8 mouse cellular contexts compared by ENCODE assay signal in the genomic region with DNA sequence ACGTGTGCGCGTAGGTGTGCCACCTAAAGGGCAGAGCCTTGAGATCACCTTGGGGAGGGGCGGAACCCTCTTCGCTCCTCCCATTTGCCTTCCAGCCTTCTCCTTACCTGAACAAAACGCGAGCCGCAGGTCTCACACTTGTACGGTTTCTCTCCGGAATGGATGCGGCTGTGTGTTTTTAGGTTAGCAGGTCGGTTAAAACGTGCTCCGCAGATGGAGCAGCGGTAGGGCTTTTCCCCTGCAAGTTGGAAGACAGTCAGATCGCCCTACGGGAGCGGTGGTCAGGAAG. TPM values are rescaled to one million over a fixed set of nuclear protein-coding genes. Genes with fewer than 3 reads are reported as not detected.
DNase-seq lines count a peak whose midpoint lies in the region; ATAC-seq and TF ChIP-seq lines count a peak whose summit lies in the region.

No protein-coding gene starts in this region.

- WGBS in lung, embryonic 14.5 days, result 8% methylated on average over 18 of the region's 18 CpGs
- 7% methylated on average over 18 of the region's 18 CpGs for WGBS in hindbrain, embryonic 10.5 days
- WGBS in liver, embryonic 13.5 days (ENCODE audit: insufficient replicate concordance), result 28% methylated on average over 18 of the region's 18 CpGs
- whole genome bisulfite sequencing in stomach, embryonic 15.5 days, result 17% methylated on average over 18 of the region's 18 CpGs

- H3K27me3 ChIP-seq in lung, embryonic 14.5 days (ENCODE audit: insufficient read depth, low read length), result peaks cover 48% of the 10 kb centered on the region
- H3K27me3 ChIP-seq in hindbrain, embryonic 10.5 days (ENCODE audit: insufficient read depth, poor library complexity, severe bottlenecking), result peaks cover 90% of the 10 kb centered on the region
- peaks cover 53% of the 10 kb centered on the region for H3K27me3 ChIP-seq in liver, embryonic 13.5 days
- peaks cover 25% of the 10 kb centered on the region for H3K27me3 ChIP-seq in stomach, embryonic 15.5 days (replicated peaks)

- peak overlapping the region; percentile 45 for H3K9ac ChIP-seq in lung, embryonic 14.5 days
- peak overlapping the region; percentile 42; the same call in 1 of the 2 replicates for H3K9ac ChIP-seq in liver, embryonic 13.5 days
- H3K9ac ChIP-seq in stomach, embryonic 15.5 days, result no peak overlapping the region

- no peak for TF ChIP-seq CTCF in lung, embryonic 14.5 days (IDR thresholded peaks at IDR 0.05; ENCODE audit: low read depth)

- 0 out of 2 replicates have a peak, but pooled peaks cover 3% of the 10 kb centered on the region for H3K36me3 ChIP-seq in lung, embryonic 14.5 days (ENCODE audit: insufficient read depth)
- no peaks in the 10 kb centered on the region for H3K36me3 ChIP-seq in hindbrain, embryonic 10.5 days
- no peaks in the 10 kb centered on the region for H3K36me3 ChIP-seq in liver, embryonic 13.5 days
- H3K36me3 ChIP-seq in stomach, embryonic 15.5 days, result no peaks in the 10 kb centered on the region

- ATAC-seq in lung, embryonic 14.5 days (ENCODE audit: insufficient read depth), result no peak
- ATAC-seq in liver, embryonic 13.5 days (ENCODE audit: low read depth), result no peak
- no peak for ATAC-seq in stomach, embryonic 15.5 days (ENCODE audit: insufficient read depth, low FRiP score, low read depth)

- H3K4me3 ChIP-seq in lung, embryonic 14.5 days (ENCODE audit: low read depth, low read length), result peak overlapping the region; percentile 39
- H3K4me3 ChIP-seq in hindbrain, embryonic 10.5 days, result peak overlapping the region; percentile 39
- peak overlapping the region; percentile 33 for H3K4me3 ChIP-seq in liver, embryonic 13.5 days (replicated peaks)
- peak overlapping the region; percentile 37 for H3K4me3 ChIP-seq in stomach, embryonic 15.5 days (replicated peaks)

- H3K27ac ChIP-seq in lung, embryonic 14.5 days (ENCODE audit: low read depth), result no peak overlapping the region
- H3K27ac ChIP-seq in hindbrain, embryonic 10.5 days, result 0 out of 2 replicates have a peak overlapping the region, but pooled peaks have one; percentile 40
- H3K27ac ChIP-seq in liver, embryonic 13.5 days, result no peak overlapping the region
- peak overlapping the region; percentile 55; the same call in 1 of the 2 replicates for H3K27ac ChIP-seq in stomach, embryonic 15.5 days

- H3K4me2 ChIP-seq in lung, embryonic 14.5 days, result peak overlapping the region; percentile 63
- peak overlapping the region; percentile 75 for H3K4me2 ChIP-seq in liver, embryonic 13.5 days
- peak overlapping the region; percentile 58 for H3K4me2 ChIP-seq in stomach, embryonic 15.5 days

- peaks cover 11% of the 10 kb centered on the region; the same call in 1 of the 2 replicates for H3K4me1 ChIP-seq in lung, embryonic 14.5 days (ENCODE audit: insufficient read depth)
- H3K4me1 ChIP-seq in hindbrain, embryonic 10.5 days (replicated peaks), result peaks cover 56% of the 10 kb centered on the region
- peaks cover 94% of the 10 kb centered on the region for H3K4me1 ChIP-seq in liver, embryonic 13.5 days (replicated peaks)
- H3K4me1 ChIP-seq in stomach, embryonic 15.5 days, result peaks cover 40% of the 10 kb centered on the region

- H3K9me3 ChIP-seq in lung, embryonic 14.5 days (ENCODE audit: low read depth, low read length), result no peaks in the 10 kb centered on the region
- H3K9me3 ChIP-seq in hindbrain, embryonic 10.5 days, result no peaks in the 10 kb centered on the region
- no peaks in the 10 kb centered on the region for H3K9me3 ChIP-seq in liver, embryonic 13.5 days (replicated peaks)
- H3K9me3 ChIP-seq in stomach, embryonic 15.5 days, result no peaks in the 10 kb centered on the region

- no peak for DNase-seq in lung, embryonic 14.5 days
- DNase-seq in lung, postnatal 25 days (ENCODE audit: low spot score), result no peak
- DNase-seq in hindbrain, embryonic 10.5 days (ENCODE audit: low spot score), result no peak
- no peak for DNase-seq in liver, embryonic 13.5 days
- DNase-seq in ovary, postnatal 36 days (ENCODE audit: low spot score), result no peak
- DNase-seq in layer of hippocampus, adult 8-10 months (ENCODE audit: low spot score in 2 of 2), result no peak
- no peak for DNase-seq in testis, postnatal 14 days (ENCODE audit: low spot score)

RNA-seq across cellular contexts. Expression of a gene that starts 3.1 kb away (rescaled TPM):
- polyA plus RNA-seq in lung, embryonic 14.5 days (2014; fragmentation: Nextera tagmentation; extraction: Ambion mirVana), result 30.3 and 30.9 TPM in 2 replicates
- 5.5 and 5.6 TPM in 2 replicates for polyA plus RNA-seq in hindbrain, embryonic 10.5 days (2016; fragmentation: Nextera tagmentation; extraction: Ambion mirVana)
- polyA plus RNA-seq in liver, embryonic 13.5 days (2015; fragmentation: Nextera tagmentation; extraction: Ambion mirVana), result 1.6 and 1.8 TPM in 2 replicates
- polyA plus RNA-seq in stomach, embryonic 15.5 days (2015; fragmentation: Nextera tagmentation; extraction: Ambion mirVana), result 10.9 and 13.6 TPM in 2 replicates
- 1 to 10 TPM in 1 of 4 experiments, under 1 TPM in 3; 0.91 to 1.9 (median 0.95) TPM for total RNA-seq in layer of hippocampus, adult 8-10 months (2022)

RNA-seq across cellular contexts. Expression of a gene that starts 5.7 kb away (rescaled TPM):
- polyA plus RNA-seq in lung, embryonic 14.5 days (2014; fragmentation: Nextera tagmentation; extraction: Ambion mirVana), result 4.4 and 6.2 TPM in 2 replicates
- polyA plus RNA-seq in hindbrain, embryonic 10.5 days (2016; fragmentation: Nextera tagmentation; extraction: Ambion mirVana), result 15.7 and 18.0 TPM in 2 replicates
- 4.8 and 7.5 TPM in 2 replicates for polyA plus RNA-seq in liver, embryonic 13.5 days (2015; fragmentation: Nextera tagmentation; extraction: Ambion mirVana)
- polyA plus RNA-seq in stomach, embryonic 15.5 days (2015; fragmentation: Nextera tagmentation; extraction: Ambion mirVana), result 6.9 and 9.8 TPM in 2 replicates
- 1 to 10 TPM; 6.5 to 9.5 (median 7.4) TPM for total RNA-seq in layer of hippocampus, adult 8-10 months (2022)

RNA-seq across cellular contexts. Expression of a gene that starts 11.2 kb away (rescaled TPM):
- polyA plus RNA-seq in lung, embryonic 14.5 days (2014; fragmentation: Nextera tagmentation; extraction: Ambion mirVana), result 180 and 198 TPM in 2 replicates
- polyA plus RNA-seq in hindbrain, embryonic 10.5 days (2016; fragmentation: Nextera tagmentation; extraction: Ambion mirVana), result 240 and 261 TPM in 2 replicates
- polyA plus RNA-seq in liver, embryonic 13.5 days (2015; fragmentation: Nextera tagmentation; extraction: Ambion mirVana), result 82.5 and 85.7 TPM in 2 replicates
- polyA plus RNA-seq in stomach, embryonic 15.5 days (2015; fragmentation: Nextera tagmentation; extraction: Ambion mirVana), result 141 and 144 TPM in 2 replicates
- total RNA-seq in layer of hippocampus, adult 8-10 months (2022), result 10 to 100 TPM; 39.3 to 45.7 (median 42.6) TPM

RNA-seq across cellular contexts. Expression of a gene that starts 13.1 kb away (rescaled TPM):
- 9.3 and 10.8 TPM in 2 replicates for polyA plus RNA-seq in lung, embryonic 14.5 days (2014; fragmentation: Nextera tagmentation; extraction: Ambion mirVana)
- 10.0 and 14.5 TPM in 2 replicates for polyA plus RNA-seq in hindbrain, embryonic 10.5 days (2016; fragmentation: Nextera tagmentation; extraction: Ambion mirVana)
- polyA plus RNA-seq in liver, embryonic 13.5 days (2015; fragmentation: Nextera tagmentation; extraction: Ambion mirVana), result 6.5 and 7.1 TPM in 2 replicates
- 8.7 and 11.0 TPM in 2 replicates for polyA plus RNA-seq in stomach, embryonic 15.5 days (2015; fragmentation: Nextera tagmentation; extraction: Ambion mirVana)
- 1 to 10 TPM; 2.5 to 8.6 (median 3.5) TPM for total RNA-seq in layer of hippocampus, adult 8-10 months (2022)

RNA-seq across cellular contexts. Expression of a gene that starts 13.1 kb away (rescaled TPM):
- polyA plus RNA-seq in lung, embryonic 14.5 days (2014; fragmentation: Nextera tagmentation; extraction: Ambion mirVana), result 135 and 140 TPM in 2 replicates
- polyA plus RNA-seq in hindbrain, embryonic 10.5 days (2016; fragmentation: Nextera tagmentation; extraction: Ambion mirVana), result 125 and 171 TPM in 2 replicates
- polyA plus RNA-seq in liver, embryonic 13.5 days (2015; fragmentation: Nextera tagmentation; extraction: Ambion mirVana), result 155 and 175 TPM in 2 replicates
- 196 and 222 TPM in 2 replicates for polyA plus RNA-seq in stomach, embryonic 15.5 days (2015; fragmentation: Nextera tagmentation; extraction: Ambion mirVana)
- 100 to 1,000 TPM; 203 to 263 (median 244) TPM for total RNA-seq in layer of hippocampus, adult 8-10 months (2022)

Comparison
In these comparisons a context has a peak if more than half of its experiments do, and no peak if none do; other contexts are left out.
1. H3K27ac ChIP-seq: peak in hindbrain, embryonic 10.5 days (single experiment) and stomach, embryonic 15.5 days (single experiment); none in lung, embryonic 14.5 days (single experiment) and liver, embryonic 13.5 days (single experiment).
2. Peak in every context shown above with its lines, with median percentiles within 50 percentile points of each other: H3K4me2 ChIP-seq and H3K4me3 ChIP-seq.